Mouse (Mus musculus) embryo, embryonic 9.5 days (tissue): ENCODE data around the gene Fnip1.
"Not testable (repeated sequence)": the region's sequence is repeated elsewhere in the genome, so short reads cannot be mapped to it uniquely, and the experiment has no call there.

ENCODE experiments used
- DNase-seq: peaks from one replicate; pipeline ENCODE4 v3.0.0-alpha.2; 2017; ENCODE audit errors: extremely low spot score

Fnip1 gene

DNA sequence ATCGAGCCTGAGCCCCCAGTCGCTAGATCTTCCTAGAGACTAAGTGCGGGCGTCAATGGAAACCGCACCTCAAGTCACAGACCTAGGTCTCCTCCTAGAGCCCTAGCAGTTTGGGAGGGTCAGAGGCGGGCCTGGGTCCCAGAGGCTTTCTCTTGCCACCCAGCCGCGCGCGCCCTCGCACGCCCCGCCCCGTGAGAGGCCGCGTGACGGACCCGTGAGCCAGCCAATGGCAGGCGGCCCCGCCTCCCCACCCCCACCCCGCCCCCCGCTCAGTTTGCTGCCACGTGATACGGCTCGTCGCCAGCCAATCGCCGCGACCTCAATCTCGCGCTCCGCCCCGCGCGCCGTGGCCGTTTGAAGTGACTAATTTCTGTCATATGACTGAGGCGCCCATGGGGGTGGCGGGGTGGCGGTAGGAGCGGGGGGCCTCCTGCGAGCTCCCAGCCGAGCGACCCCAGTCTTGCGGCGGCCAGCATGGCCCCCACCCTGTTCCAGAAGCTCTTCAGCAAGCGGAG, at the start of gene Fnip1:
TSS of gene Fnip1 (plus strand) at position 377 of the 515 bp plus-strand sequence.
- peak; percentile 97 for DNase-seq

DNA sequence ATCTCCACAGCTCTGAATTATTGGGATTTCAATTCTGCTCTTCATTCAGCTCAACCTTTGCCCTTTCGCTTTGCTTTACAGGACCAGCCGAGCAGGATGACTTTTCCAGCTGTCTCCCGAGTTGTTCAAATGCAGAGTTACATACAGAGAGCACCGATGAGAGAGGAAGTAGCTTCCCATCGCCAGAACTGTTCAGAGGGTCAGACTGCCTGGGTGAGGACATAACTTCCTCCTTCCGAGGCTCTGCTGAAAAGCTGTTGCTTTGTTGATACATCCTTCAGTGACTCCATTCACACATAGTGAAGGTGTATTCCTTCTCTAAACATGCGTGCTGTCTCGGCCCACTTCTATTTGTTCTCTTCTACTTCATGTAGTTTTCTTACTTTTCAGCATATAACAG, 47.6 kb upstream of the Fnip1 start:
- DNase-seq: no peak

DNA sequence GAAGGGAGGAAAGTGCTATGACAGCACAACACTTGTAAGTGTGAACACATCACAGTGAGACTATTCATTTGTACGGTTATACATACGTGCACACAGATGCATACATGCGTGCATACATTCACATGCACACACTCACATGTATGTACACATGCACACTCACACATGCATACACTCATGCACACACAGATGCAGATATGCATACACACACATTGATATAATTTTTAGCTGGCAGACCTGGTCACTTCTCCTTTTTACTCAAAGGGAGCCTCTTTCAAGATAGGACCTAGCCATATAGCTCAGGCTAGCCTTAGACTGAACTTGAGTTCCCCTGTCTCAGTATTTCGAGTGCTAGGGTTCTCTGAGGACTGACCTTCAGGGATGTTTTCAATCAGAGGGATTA, 46.7 kb upstream of the Fnip1 start:
- no peak for DNase-seq

DNA sequence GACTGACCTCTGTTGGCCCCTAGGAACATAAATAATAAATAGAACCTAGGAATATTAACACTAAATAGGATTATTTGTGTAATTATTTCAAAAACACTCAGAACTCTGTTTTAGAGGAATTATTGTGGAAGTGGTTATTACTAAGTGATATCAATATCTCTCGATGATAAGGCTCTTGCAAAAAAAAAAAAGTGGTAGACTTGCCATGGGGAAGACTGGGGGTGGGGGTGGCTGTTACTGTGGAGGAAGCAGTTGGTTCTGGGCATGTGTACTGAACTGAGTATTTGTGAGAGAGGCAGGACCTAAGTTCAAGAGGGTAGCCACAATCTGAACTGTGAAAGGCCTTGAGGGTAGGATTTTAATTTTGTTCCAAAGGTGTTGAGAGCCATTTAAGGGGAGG, 41.3 kb upstream of the Fnip1 start:
- DNase-seq: no peak

DNA sequence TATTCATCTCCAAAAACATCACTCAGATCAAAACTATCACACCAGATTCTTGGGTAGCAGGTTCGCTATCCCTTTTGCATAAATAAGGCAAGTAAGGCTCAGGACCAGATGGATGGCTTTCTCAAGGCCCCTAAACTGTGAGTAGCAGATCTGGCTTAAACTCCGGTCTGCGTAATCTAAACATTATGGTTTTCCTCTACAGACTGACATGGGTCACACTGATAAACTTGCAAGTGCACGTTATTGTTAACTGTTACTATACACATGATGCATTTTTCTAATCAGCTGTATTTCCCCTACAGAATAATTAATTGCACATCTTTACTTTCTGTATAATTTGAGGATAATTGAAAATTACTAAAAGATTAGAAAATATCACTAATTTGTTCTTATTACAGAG, 39.9 kb upstream of the Fnip1 start:
- no peak for DNase-seq

DNA sequence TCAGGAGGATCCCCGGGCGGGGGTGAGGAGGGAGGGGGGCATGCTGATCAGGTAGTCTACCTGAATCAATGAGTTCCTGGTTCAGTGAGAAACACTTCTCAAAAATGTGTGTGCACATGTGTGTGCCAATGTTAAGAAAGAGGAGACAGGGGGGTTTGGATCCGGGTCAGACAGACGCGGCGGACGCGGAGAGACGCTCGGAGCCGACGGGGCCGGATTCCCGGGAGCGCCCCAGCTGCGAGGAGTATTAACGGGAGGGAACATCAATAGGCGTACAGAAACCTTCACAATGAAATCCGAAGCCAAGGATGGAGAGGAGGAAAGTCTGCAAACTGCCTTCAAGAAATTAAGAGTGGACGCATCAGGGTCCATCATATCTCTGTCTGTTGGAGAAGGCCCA, 37.2 kb upstream of the Fnip1 start:
- not testable (repeated sequence) for DNase-seq

DNA sequence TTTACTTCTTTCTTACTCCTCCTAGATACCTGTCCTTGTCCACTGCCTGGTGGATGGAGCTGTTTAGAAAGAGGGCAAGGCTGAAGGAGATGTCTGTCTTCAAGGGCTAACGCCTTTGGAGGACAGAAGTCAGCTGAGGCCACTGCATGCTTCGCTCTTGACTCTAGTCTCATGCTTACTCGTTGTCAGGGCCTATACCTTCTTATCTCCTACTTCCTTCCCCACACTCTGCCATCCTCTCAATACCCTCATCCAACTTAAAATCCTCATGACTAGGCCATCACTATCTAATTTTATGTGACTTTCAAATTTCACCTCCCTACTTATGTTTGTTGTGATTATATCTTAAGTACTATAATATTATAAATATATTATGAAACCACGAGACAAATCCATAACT, 33.1 kb upstream of the Fnip1 start:
- no peak for DNase-seq

DNA sequence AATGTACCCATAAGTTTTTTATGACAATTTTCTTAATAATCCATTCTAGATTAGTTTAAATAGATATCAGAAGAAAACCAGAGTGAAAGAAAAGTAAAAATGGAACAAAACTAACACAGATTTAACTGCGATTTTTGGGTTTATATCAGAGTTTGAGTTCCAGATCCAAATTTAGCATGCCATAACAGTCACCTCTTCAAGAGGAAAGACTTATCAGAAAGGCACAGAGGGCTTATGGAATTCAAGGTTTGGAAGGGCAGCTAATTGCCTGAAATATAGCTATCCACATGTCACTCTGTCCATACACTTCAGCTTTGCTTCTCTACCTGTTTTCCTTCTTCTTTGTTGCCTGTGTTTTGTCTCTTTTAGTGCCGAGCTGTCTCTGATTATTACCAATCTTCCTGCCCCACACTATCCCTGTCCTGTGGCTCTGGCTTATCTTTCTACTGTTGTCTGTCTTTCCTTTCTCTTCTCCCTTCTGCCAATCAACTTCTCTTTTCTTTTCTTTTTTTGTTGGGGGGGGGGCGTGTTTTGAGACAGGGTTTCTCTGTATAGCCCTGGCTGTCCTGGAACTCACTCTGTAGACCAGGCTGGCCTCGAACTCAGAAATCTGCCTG, 31.0 kb upstream of the Fnip1 start:
- no peak for DNase-seq

DNA sequence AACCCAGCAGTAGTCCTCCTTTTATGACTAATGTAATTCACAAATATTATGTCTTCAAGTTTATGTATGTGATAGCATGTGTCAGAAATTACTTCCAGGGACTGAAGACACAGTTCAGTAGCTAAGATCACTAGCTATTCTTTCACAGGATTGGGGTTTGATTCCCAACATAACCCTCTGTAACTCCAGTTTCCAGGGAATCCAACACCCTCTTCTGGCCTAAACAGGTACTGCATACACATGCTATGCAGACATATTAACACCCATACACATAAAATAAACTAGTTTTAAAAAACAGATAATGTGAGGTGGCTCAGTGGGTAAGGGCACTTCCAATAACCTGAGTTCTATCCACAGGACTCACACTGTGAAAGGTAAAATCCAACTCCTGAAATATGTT, 27.4 kb upstream of the Fnip1 start:
- DNase-seq: no peak

DNA sequence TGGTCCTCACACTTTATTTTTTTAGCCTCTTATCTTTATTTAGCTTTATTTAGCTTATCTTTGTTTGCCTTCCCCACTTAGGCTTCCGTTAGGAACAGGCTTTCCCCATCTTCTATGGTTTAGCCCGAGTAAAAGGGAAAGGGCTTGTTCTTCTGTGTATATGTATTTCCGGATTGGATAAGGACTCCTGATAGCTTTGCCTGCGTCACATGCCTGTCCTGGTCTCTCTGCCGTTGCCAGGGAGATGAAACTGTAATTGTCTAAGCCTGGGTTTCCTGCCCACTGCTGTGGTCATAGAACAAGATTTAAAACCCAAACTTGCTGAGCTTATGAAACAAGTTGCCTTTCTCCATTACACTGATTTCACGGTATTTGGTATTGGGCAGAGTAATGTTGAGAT, 25.0 kb upstream of the Fnip1 start:
- peak; percentile 3 for DNase-seq

DNA sequence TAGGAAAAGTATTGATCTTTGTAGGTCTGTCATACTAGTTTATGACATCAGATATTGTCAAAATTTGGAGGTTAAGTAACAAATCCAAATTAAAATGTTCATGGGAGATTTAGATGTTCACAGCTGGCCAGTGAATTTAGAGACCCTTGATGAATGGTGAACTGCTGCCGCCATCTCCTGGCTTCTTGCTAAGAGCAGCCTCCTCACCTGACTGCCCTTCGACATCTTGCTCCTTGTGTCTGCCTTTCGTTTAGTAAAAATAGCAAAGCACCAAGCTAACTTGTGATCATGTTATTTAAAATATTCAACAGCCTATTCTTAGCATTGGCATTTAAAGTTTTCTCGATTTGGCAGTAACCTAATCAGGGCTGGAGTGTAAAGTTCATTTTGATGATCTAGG, 15.0 kb upstream of the Fnip1 start:
- no peak for DNase-seq

DNA sequence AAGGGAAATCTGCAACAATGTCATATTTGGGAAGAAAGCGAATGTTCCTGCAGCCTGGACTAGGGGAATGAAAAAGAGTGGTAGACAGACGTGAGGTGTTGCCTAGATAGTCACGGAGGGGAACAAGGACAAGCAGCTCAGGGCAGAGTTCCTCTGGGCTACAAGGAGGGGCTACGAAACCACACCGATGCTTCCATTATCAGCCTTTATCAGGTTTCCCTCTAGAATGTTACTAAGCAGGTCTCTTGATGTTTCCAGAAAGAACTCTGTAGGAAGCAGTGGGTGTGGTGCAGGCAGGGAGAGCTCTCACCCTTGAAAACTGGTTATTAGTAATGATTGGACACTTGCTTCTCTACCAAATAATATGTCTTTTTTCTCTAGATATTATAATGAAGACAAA, 11.7 kb upstream of the Fnip1 start:
- no peak for DNase-seq

DNA sequence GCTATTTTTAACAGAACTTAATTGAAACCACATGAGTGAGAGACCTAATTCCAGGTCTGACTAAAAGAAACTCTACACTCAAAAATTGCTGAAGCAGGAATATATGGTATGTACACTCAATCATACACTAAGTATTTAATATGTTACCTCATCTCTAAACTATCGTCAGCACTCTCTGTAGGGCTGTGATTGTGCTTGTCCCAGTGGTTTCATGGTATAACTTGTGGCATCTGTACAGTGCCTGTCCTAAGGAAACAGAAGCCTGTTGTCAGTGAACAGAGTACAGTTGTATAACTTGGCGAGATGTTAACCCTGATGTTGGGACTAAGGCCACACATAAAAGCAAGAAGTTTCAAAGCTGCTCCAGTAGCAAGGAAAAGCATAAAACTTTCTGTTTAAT, 10.9 kb upstream of the Fnip1 start:
- no peak for DNase-seq

DNA sequence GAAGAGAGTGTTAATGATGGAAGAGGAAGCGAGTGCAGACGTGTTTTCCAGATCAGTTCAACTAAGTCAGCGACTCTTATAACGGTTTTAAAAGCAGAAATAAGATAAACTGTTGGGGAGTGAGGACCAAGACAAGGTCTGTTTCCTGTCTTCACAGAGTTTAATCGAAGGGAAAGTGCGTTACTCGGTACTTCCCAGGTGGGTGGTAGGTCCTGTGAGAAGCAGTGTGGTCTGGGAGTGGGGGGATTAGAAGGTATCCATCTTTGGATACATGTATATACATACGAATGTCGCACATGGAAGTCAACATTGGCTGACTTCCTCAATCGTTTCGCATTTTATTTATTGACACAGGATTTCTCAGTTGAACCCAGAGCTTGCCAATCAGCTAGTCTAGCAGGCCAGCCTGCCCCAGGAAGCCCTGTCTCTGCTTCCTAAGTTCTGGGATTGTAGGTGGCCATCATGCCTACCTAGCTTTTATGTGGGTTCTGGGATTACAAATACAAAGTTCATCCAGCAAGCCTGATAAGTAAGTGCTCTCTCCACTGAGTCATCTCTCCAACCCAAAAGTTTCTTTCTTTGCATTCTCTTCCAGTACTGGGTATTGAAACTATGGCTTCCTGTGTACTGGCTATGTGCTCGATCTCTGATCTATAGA, 10.2 kb upstream of the Fnip1 start:
- DNase-seq: no peak

DNA sequence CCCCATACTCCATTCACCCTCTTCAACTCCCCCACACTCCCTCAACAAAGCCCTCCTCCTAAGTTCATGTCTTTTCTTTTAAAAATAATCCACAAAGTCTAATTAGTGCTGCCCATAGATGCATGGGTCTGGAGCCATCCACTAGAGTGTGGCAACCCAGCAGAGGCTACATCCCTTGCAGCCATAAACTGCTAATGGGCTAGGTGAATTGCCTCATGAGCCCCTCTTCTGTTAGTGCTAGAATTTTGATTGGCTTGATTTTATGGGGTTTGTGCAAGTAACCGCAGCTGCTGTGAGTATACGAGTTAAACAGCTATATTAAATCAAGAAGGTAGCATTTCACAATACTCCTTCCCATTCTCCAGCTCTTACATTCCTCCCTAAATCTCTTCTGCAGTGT, 8.8 kb upstream of the Fnip1 start:
- DNase-seq: no peak

DNA sequence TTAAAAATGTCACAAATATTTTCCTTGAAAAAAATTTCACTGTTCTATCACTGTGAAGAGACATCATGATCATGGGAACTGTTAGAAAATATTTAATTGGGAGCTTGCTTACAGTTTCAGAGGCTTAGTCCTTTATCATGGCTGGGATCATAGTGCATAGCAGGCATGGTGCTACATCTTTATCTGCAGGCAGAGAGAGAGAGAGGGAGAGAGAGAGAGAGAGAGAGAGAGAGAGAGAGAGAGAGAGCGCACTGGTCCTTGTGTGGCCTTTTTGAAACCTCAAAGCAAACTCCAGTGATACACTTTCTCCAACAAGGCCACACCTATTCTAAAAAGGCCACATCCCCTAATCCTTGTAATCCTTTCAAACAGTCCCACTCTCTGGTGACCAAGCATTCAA, 2.2 kb upstream of the Fnip1 start:
- no peak for DNase-seq

DNA sequence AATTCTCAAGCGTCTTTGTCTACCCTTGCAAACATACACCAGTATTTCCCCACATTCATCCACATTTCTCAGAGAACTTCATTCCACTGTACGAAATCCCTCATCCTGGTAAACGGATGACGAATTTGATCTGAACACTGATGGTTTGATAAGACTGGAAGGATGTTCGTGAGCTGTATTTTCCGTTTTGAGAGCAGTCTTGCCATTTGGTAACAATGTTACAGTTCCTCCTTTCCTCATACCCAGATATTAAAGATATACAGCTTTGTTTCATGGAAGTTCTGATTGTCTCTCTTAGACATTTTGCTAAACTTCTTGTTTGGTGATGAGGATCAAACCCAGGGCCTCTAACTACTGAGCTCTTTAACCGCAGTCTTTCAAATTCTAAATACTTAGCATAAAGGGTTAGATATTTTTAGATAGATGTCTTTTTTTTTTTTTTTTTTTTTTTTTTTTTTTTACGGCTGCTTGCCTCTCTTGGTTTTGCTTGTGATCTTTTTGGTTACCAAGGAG, 633 bp upstream of the Fnip1 start:
- DNase-seq: no peak

DNA sequence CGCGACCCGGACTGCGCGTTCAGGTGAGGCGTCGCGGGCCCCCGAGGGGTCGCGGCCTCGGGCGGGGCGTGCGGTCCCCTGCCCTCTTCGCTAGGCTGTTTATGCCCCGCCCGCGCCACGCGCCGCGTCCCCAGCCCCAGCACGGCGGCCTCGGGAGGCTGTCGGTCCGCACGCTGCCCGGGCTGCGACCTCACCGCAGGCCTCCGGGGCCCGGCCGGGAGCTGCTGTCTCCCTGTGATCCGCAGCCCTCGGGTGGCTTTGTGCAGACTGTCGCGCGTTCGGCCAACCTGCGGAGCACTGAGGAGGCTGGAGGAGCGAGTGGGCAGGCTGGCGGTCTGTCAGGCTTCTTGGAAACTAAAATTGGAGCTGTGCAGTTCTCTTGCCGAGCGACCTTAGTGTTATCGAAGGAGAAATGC, 375 bp downstream of the Fnip1 start:
- DNase-seq: peak; percentile 67

DNA sequence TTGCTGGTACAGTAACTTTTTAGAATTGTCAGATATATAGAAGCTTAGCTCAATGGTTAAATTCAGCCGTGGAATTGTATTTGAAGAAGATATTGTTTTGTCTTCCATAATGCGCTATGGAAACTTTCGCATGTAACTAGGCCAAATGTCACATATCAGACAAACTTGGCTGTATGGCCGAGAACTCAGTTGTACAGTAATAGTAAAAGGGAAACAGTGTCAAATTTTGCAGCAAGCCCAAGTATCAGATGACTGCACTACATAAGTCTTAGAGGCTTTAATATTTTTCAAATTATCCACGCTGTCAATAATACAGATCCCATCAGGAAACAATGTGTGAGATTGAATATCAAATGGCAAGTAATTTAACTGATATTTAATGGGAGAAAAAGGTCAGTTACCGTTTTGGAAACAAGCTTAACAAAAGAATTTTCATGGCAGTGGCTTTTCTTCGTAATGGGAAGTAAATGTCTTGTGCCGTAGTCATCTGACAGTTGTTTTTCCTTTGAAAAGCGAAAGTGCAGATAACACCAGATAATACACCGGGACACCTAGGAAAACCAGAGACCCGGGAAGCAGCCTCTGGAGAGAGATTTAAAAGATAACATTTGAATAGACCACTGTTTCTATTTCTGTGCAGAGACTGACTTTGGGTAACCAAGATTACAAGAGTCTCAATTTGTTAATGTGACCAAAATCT, 1.1 kb downstream of the Fnip1 start:
- DNase-seq: no peak

DNA sequence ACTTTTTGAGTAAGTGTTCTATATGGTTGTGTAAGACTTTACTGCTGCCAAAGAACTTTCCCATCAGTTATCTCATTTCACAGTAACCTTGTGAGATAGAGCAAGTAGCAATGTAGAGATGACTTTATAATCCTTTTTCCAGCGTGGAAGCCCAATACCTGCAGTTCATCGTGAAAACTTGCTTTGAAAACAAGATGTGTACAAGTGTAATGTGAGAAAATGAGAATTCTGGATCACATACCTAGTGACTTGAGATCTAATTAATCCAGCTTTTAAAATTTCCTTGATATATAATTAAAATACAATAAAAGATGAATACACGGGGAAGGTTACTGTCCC, 1.7 kb downstream of the Fnip1 start:
- DNase-seq: no peak

DNA sequence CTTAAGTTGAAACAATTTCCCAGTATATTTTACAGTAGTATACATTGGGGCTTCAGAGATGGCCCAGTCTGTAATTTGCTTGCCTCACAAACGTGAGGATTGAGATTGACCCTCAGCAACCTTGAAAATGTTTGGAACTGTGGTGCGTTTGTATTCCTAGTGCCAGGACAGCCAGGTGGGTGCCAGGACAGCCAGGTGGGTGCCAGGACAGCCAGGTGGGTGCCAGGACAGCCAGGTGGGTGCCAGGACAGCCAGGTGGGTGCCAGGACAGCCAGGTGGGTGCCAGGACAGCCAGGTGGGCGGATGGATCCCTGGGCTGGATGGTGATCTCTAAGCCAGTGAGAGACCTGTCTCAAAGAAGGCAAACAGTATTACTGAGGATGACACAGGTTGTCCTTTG, 12.8 kb downstream of the Fnip1 start:
- DNase-seq: not testable (repeated sequence)

DNA sequence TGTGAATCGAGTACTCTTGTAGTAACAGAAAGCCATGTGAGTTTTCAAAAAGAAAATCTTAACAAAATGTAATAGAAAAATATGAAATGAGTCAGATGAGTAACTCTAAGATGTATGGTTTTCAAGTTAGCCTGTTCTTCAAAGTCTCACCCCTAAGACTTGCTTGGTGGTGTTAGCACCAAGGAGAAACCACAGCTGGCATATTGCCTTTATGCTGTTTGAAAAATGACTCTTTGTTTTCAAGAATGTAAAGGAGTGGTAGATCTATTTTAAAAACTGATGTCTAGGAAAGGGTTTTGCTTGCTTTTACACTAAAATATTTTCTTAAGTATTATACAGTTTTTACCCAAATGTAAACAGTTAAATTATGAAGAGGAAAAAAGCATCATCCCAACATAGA, 16.5 kb downstream of the Fnip1 start:
- DNase-seq: no peak

DNA sequence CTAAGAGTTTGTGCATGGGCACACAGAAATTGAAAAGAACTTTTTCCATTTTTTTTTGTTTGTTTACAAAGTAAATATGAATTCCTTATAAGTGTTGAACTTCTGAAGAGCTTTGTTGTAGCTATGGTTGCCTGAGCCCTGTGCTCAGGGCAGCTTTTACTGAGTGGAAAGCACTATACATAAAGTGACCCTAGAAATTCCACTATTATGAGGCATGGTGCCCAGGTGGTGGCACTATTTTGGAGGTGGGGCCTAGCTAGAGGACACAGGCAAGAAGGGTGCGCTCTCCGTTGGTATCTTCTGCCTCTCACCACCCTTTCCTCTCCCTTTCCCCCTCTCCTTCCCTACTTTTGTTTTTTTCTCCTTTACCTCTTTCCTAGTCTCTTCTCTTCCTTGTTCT, 18.9 kb downstream of the Fnip1 start:
- DNase-seq: no peak
